Mouse (Mus musculus): ENCODE measurements at regions not wholly inside any gene's neighbourhood (a gene's known extent, or its start where the extent isn't known, plus 50 kb on each side); places are given as distances from the start of the nearest gene placed in this dataset.

DNA sequence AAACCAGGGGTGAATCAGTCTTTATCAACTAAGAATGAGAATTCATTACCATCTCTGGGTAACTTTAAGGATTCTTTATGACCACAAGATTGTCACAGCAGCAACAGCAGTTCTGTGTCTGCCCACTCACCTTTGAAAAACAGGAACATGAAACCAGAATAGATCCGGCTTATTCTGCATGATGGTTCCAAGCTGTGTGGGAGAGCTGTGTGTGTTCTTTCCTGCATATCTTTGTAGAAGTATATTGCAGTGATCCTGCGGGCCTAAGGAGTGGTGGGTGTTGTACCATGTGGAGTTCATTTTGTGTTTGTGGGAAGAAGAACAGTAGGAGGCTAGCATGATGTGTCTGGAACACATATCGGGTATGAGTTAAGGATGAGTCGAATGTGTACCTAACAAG lies 236.0 kb upstream of the Adgrl3 start:
- TF ChIP-seq HCFC1 (IDR thresholded peaks at IDR 0.05; ENCODE audit: low read depth, low read length) (no peak), SIN3A (IDR thresholded peaks at IDR 0.05; ENCODE audit: low read length) (no peak), MYC (IDR thresholded peaks at IDR 0.05; ENCODE audit: low read depth, low read length) (no peak), POLR2A (IDR thresholded peaks at IDR 0.05; ENCODE audit: low read depth, low read length) (no peak), CTCF (conservative IDR thresholded peaks at IDR 0.05 in 1 of 2, IDR thresholded peaks at IDR 0.05 in 1 of 2; ENCODE audit: low read depth in 2 of 2, low read length in 2 of 2) (no peak), EP300 (IDR thresholded peaks at IDR 0.05; ENCODE audit: low read length) (peak; percentile 32; the same call in 1 of the 2 replicates)

All from CH12.LX (cell line).